Mouse (Mus musculus) E14TG2a.4 (cell line): Measurements from ENCODE around the gene Sephs2.

ENCODE experiments used
- CTCF ChIP-seq: conservative IDR thresholded peaks from 2 replicates; pipeline ENCODE4 v1.5.1; 2014; ENCODE audit warnings: low read length
- NANOG ChIP-seq: IDR thresholded peaks from 2 replicates; pipeline ENCODE4 v1.6.1; 2014; ENCODE audit warnings: borderline replicate concordance, low read length, mixed read lengths
- POU5F1 ChIP-seq: IDR thresholded peaks from 2 replicates; pipeline ENCODE4 v1.6.1; 2014; ENCODE audit warnings: low read length, borderline replicate concordance

GRCm38 (mm10) chr7:127287940-127288339 is 14.1 kb upstream of the Sephs2 start:
- TF ChIP-seq CTCF (no peak), POU5F1 (no peak), NANOG (no peak)
